Mouse (Mus musculus) embryonic fibroblast, embryonic 13.5 days (primary cell): Measurements from ENCODE around the gene Mpp3.

Experiments used
- CTCF ChIP-seq: IDR thresholded peaks from 2 replicates; pipeline ENCODE4 v1.5.1; 2011; ENCODE audit warnings: mild to moderate bottlenecking, control low read depth, low read length, moderate library complexity, borderline replicate concordance; ENCODE audit not compliant: insufficient read depth
- POLR2A ChIP-seq: IDR thresholded peaks from 2 replicates; pipeline ENCODE4 v1.6.1; 2011; ENCODE audit warnings: low read depth, mild to moderate bottlenecking, control low read depth, low read length, moderate library complexity

GRCm38 (mm10) chr11:102008372-102008771 is 19.9 kb downstream of the Mpp3 start:
- TF ChIP-seq POLR2A, result no peak
- no peak for TF ChIP-seq CTCF
